Mouse (Mus musculus): ENCODE measurements around the gene D3Ertd254e.
"Not testable (repeated sequence)": the region's sequence is repeated elsewhere in the genome, so short reads cannot be mapped to it uniquely, and the experiment has no call there.

Gene D3Ertd254e

DNA sequence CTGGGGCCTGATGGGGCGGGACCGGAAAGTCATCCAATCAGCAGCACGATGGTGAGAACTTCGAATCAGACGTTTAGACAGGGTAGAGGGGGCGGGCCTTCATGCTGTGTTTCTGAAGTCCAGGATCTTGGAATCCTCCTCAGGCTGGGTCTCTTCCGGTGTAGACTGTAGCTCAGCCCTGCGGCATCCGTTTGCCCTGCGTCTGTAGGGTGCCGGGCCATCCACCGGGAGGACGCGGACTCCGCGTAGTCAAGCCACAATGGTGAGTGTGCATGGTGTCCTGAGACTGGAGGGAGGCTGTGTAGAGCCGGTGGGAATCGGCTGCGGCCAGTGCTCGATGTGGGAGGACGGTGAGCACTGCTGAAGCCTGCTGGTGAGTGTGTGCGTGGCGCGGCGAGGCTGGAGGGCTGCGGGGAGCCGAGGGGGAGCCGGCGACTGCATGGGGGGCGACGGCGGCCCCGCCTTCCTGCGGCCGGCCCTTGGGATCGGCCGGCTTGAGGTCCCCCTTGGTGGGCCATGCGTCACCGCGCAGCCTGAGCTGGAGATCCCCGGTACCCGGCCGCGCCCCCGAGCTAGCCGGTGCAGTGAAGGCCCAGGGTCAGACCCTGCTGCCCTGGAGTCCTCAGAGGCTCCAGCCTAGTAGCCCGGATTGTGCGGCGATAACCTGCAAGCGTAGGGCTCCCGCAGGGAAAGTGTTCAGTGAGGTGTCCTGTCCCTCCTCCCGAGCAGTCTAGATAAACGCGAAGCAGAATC lies at the start of gene D3Ertd254e:
TSS of gene D3Ertd254e (plus strand) at position 84 of the 753 bp plus-strand sequence.
- DNase-seq (ENCODE audit: low read depth) = peak; percentile 85

DNA sequence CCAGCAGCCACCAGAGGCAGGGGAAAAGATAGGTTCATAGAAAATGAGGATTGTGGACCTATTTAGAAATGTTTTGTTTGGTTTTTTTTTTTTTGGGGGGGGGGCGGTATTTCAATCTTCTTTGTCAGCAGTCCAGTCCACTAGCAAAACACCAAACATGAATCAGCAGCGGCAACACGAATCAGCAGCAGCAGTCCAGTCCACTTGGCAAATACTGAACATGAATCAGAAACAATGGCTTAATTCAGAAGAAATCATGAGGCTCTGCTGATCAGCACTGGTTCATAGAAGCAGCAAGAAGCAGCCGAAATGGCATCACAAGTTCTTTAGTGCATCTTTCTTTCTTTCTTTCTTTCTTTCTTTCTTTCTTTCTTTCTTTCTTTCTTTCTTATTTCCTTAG lies 34.7 kb upstream of the D3Ertd254e start:
- DNase-seq (ENCODE audit: low read depth) = peak; percentile 53

DNA sequence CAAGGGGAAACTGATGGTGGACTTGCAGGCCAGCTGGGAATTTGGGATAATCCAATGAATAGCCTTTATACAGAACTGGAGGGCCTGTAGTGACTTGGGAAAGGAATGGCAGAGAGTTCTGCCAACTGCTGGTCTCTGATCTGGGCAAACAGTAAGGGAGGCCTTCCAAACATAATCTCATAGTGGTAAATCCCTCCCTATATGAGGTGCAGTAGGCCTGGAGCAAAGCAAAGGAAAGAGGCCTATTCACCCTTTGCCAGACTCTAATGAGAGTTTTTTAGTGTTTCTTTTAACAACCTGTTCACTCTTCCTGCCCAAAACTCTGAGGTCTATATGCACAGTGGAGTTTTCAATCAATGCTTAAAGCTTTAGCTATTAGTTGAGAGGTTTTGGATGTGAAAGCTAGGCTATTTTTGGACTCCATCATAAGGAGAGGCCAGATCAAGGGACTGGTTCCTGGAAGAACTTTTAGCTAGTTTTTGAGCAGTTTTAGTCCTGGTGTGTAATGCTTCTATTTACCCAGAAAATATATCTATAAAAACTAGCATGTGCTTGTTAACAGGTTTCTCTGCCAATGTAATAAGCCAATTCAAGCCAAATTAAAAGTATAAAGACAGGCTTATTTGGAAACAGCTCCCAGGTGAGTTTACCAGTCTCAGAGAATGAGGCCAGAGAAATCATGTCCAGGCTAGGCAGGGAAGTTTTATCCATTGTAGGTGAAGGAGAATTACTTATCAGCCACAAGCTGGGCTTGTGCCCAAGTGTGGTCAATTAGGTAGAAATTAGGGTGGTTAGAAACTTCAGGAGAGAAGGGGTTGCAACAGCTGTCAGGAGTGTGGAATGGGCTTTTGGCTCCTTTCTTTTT lies 30.9 kb upstream of the D3Ertd254e start:
- DNase-seq (ENCODE audit: low read depth) = no peak

DNA sequence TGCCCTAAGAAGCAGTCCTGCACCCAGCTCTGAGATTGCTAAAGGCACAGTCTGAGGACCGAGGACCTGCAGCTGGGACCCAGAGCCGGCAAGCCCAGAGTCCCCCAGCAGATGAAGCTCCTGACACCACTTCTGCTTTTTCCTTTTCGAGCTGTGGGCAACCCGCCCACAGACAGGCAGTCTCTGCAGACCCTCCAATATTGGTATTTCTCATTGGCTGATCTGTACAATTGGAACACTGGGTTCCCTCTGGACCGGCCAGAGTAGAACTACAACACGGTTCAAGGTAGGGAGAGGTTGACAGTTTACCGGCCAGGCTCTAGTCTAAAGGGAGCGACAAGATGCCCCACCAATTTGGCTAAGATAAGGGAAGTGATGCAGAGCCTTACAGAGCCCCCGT lies 24.6 kb upstream of the D3Ertd254e start:
- DNase-seq (ENCODE audit: low read depth) = not testable (repeated sequence)

DNA sequence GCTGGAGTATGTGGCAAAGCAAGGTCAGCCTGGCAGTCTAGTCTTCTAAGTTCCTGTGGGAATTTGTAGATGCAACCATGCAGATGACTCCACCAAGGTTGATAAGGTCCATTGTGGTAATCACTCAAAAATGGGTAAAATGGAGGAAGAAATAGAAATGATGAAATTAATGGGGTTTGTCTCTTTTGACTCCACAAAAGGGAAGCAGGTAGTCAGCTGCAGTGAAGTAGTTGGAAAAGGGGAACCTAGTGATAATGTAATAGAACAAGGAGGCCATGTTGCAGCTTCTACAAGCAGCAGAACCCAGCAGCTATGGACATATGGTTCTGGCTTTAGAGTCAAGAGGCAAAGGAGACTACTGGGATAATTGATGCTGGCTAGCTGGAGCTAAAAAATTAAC lies 14.7 kb upstream of the D3Ertd254e start:
- no peak for DNase-seq (ENCODE audit: low read depth)

DNA sequence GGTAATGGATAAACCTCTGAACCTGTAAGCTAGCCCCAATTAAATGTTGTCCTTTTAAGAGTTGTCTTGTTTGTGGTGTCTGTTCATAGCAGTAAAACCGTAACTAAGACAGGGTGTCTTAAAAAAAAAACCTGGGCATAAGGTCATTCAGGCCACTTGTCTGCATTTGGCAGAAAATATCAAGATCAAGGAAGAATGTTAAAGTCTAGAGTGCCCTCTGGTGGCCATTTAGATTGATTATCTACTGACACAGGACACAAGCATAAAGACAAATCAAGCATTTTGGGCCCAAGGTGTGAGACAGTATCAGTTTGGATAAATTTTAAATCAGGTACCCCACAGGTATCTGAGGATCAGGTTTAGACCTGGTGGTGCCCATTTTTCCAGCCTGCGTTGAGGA lies 13.3 kb upstream of the D3Ertd254e start:
- no peak for DNase-seq (ENCODE audit: low read depth)

DNA sequence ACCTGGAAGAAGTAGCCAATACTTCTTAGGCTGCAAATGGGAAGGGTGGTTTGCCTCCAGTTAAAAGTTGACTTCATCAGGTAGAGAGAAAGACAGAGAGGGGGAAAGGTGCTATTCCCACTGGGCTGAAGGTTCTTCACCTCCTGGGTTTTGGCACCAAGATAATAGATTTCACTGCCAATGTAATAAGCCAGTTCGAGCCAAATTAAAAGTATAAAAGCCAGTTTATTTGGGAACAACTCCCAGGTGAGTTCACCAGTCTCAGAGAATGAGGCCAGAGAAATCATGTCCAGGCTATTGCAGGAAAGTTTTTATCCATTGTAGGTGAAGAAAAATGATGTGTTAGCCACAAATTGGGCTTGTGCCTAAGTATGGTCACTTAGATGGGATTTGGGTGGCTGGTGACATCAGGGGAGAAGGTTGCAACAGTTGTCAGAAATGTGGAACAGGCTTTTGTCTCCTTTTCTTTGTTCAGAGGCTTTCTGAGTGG lies 12.6 kb upstream of the D3Ertd254e start:
- no peak for DNase-seq (ENCODE audit: low read depth)

DNA sequence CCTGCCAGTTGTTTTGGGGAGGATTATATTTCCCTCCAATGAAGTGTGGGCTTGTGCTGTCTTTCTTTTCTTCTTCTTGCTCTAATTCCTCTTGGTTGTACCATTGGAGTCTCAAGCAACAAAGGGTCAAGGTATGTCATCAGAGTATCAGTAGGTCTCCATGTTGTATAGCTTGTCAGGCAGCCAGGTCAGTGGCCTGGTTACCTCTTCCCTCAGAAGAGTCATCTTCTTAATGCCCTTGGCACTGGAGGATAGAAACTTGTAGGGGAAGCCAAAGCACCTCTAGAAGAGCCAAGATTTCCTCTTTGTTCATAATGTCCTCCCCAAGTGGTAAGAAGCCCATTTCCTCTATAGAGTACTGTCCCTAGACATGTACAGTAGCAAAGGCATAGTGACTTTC lies 11.8 kb upstream of the D3Ertd254e start:
- no peak for DNase-seq (ENCODE audit: low read depth)

DNA sequence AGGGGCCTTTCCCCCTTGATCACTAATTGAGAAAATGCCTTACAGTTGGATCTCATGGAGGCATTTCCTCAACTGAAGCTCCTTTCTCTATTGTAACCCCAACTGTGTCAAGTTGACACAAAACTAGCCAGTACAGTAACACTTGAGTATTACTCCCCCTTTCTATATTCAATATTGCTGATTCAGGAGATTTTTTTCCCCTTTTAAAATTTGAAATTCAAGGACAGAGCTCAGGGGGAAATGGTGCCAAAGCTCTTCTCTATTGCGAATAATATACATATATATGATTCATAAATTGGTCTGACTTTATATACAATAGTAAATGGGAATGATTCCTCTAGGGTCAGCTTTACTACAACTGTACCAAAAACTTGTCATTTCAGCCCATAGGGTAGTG lies 282 bp upstream of the D3Ertd254e start:
- no peak for DNase-seq (ENCODE audit: low read depth)

DNA sequence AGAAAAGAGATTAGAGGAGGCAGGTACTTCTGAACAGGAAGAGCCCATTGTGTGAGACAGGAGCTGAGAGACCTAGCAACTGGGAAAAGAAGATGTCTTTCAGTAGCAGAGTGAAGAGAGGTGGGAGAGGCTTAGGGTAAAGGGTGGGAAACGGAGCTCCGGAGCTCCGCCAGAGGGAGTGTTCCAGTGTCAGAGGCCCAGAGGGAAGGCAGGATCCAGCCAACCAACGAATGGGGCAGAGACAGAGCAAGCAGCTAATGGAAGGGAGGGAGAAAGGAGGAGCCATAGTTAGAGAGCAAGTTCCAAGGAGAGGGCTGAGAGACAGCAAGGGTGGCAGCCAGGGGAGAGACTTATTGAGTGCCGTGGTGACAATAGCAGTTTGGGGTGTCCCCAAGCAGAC lies 4.5 kb downstream of the D3Ertd254e start:
- DNase-seq (ENCODE audit: low read depth) = no peak

DNA sequence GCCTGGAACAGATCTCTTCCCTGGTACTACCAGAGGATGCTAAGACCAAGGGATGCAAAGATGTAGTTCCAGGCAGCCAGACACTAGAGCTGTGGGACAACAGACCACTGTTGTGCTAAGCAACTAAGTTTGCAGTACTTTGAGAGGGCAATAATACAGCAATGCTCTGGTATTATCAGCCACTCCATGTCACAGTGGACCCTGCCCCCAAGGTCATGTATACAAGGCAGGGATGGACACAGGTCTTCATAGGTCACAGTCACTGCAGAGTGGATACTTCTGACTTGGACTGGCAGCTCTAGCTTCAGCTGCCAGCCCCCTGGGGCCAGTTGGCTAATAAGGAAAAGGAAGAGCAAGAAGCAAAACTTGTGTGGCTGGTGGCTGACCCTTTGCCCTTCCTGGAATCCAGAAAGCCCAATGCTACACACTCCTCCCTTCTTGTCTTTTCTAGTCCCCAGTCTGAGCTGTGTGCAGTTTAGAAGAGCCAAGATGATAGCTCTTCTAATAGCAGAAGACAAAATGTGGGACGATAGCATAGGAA lies 19.9 kb downstream of the D3Ertd254e start:
- DNase-seq (ENCODE audit: low read depth) = no peak

DNA sequence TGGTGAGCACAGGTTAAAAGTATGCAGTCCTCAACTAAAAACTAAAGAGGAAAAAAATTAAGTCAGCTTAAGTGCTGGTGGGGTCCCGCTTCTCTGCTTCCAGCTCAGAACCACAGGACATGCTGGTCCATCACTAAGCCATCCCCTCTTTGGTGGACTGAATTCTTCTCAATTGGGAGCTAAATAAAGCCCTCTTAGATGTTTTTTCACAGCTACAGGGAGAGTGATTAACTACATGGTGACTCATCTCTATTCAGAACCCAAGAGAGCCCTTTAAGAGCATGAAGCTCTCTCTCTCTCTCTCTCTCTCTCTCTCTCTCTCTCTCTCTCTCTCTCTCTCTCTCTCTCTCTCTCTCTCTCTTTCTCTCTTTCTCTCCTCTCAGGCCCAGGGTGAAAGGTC lies 20.5 kb downstream of the D3Ertd254e start:
- no peak for DNase-seq (ENCODE audit: low read depth)

DNA sequence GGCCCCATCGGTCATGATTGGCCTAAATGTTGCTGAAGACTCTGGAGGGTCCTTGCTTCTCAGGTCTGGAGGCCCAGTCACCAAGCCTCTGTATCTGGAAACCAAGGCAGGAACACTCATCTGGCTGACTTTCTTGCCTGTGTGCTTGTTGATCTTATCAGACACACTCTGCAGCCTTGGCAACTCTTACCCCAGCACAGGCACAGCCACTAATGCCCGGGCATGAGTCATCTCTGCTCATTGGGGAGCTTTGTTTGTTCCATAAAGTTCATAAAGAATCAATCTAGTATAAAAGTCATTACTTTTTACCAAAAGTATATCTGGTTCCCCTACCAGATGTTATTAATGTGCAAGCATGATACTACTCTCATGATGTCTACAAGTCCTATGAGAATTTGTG lies 22.9 kb downstream of the D3Ertd254e start:
- DNase-seq (ENCODE audit: low read depth) = no peak

DNA sequence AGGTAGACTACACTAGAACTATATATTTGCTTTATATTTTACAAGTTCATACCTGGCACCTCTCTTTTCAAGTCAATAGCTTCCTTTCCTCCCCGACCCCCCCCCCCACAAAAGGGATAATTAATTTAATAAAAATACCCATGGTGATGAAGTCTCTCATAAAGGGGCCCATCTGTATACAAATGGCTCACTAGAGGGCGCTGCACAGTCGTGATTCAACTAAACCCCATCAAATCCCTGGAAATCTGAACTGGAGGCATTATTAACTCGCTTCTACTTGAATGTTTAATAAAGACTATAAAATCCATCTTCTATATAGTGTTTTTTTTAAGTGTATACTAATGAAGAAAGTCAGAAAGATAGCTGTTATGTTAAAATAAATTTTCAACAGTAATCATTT lies 30.7 kb downstream of the D3Ertd254e start:
- DNase-seq (ENCODE audit: low read depth) = no peak

DNA sequence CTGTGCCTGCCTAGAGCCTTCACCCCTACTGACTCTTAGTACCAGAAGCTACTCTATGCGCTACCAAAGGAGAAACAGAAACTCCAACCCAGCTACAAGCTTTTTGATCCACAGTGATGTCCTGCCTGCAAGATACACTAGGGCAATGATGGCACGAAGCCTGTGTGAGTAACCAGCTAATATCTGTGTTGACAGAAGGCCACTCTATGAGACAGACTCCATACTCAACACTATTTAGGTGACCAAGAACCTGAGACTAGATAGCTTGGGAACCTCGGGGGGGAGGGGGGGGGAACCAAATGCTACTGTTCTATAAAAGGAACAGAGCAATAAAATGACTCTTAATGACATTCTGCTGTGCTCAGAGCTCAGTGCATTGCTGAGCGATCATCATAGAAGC lies 35.7 kb downstream of the D3Ertd254e start:
- no peak for DNase-seq (ENCODE audit: low read depth)

DNA sequence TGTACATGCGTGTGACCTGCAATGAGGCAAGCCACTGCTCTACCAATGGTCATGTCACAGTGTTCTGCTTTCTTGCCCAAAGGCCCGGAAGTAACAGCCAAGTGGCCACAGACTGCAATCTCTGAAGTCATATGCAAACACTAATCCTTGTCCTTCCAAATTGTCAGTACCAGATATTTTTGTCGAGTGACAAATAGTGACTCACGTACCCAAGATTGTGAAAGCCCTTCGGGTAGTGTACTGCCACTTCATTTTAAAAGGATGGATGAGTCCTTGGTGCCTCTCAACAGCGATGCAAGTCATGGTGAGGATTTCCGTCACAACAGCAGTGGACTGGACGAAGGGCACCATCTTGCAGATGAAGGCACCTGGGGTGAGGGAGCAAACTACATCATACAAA lies 38.4 kb downstream of the D3Ertd254e start:
- DNase-seq (ENCODE audit: low read depth) = no peak

DNA sequence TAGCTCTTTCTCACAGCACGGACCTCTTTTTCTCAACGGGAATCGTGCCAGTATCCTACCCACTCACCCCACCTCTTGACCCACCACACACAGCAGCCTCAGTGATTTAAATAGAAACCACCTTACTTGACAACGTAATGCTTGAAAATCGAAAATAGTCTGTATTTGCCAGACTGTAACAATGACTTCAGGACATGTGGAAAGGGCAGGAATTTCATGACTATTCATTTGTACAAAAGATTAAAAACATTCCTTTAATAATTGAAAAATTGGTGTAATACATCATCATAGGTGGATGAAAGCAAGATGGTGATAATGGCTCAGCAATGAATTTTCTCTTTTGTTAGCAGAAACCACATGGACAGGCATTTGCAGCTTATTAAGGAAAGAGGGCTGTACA lies 50.3 kb downstream of the D3Ertd254e start:
- DNase-seq (ENCODE audit: low read depth) = no peak

DNA sequence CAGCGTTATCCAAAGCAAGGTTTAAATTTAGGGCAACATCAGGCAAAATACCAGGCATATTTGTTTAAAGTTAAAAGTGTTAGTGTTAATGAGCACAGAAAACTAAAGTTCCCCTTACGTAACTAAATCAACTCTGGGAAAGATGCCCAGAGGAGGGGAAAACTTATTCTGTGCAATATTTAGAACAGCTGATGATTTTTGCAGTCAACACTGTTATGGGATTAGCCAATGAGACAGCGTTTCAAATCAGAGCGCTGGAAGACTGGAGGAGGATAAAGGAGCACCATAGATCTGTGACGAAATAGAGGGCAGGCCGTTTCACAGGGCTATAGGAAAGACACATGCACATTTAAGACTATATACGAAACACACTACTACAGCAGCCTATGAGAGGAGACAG lies 52.1 kb downstream of the D3Ertd254e start:
- DNase-seq (ENCODE audit: low read depth) = no peak

DNA sequence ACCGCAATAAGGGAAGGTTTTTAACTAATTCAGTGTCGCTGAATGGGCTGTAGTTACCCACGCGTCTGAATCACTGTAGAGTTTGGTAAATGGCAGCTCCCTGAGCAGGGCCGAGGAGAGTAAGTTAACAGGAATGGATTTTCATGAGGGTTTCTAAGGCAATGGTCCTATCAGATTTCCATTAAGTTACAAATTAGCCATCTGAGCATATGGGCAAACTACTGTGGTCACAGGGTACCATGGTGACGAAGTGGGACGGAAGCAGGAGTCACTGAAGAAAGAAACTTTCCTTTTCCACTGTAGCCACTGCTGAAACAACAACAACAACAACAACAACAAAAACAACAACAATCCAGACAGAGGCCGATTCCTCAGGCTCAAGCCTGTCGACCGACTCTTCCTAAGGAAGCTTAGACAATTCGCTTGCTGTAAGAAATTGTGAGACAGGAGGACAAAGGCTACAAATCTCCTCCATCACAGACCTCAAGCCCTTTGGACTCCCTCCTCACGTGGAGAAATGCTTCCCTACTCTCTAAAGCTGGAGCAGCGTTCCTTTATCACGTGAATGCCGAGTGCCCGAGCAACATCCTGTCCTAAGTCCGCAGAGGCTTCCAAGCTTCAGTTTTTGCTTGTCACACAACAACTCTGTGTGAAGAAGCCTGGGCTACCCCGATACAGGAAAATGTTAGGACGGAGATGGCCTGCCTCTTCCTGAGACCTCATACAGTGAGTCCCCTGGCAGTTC lies 56.9 kb downstream of the D3Ertd254e start:
- DNase-seq (ENCODE audit: low read depth) = no peak

DNA sequence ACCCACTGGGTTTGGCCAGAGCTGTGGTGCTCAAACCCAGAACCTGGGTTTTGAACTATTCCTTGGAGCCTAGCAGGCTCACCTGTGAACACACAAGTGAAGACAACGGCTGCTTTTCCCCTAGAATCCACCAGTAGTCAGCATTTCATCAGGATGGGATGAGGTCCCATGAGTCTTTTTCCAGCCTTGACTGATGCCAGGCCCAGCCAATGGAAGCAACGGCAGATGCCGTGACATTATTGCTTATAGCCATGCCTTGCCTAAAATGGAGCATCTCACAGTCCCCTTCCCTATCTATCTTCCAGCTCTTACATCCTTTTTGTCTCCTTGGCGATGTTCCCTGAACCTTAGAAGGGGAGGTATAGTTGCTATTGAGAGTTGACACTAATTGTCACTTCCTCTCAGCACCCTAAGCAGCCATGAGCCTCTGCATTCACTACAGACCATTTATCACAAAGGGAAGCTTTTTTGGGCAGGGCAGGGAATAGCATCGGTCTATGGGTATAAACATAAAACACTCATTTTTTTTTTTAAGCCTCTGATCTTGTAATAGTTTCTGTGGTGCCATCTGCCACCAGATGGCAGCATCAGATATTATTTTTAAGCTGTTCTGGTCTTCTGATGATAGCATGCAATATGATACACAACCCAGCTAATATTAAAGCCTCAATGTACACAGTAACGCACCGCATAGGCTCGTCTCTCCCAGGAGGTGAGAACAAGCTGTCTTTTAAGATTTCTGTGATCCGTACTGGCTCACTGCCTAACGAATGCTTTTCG lies 59.1 kb downstream of the D3Ertd254e start:
- DNase-seq (ENCODE audit: low read depth) = peak; percentile 36

DNA sequence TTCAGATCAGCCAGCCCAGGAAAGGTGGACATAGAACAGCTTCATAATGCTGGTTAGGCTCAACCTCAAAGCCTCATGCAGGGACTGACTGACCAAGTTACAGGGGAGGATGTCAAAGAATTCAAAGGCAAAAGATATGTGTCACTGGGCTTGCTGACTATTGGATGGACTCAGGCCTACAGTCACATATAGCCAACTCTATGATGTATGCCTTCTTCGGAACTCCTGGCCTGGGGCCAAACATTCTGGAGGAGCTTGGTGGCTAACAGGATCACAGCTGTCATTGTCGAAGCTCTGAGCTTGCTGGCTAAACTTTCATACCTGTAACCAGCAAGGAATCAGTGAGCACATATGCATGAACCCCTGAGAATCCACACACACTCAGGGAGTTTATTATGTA lies 60.1 kb downstream of the D3Ertd254e start:
- DNase-seq (ENCODE audit: low read depth) = no peak
